Mouse (Mus musculus) WW6 (cell line): ENCODE measurements around the gene Spcs3.

Source experiments
- DNase-seq: peaks from one replicate; pipeline ENCODE4 v3.0.0-alpha.2; 2013; ENCODE audit warnings: low read depth, low spot score

The Spcs3 gene

DNA sequence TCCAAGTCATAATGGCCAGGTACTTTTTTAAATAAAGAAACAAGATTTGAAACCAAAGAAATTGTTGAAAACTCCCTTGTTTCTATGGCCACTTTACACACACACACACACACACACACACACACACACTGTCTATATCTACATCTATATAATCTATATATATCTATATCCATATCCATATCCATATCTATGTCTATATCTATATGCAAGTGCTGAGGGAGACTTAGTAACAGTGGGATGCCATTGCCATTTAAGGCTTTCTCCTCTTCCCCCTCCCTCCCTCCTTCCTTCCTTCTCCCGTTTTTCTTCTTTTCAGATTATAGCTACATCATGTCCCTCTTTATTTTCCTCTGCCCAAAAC lies 21.7 kb downstream of the Spcs3 start:
- no peak for DNase-seq

DNA sequence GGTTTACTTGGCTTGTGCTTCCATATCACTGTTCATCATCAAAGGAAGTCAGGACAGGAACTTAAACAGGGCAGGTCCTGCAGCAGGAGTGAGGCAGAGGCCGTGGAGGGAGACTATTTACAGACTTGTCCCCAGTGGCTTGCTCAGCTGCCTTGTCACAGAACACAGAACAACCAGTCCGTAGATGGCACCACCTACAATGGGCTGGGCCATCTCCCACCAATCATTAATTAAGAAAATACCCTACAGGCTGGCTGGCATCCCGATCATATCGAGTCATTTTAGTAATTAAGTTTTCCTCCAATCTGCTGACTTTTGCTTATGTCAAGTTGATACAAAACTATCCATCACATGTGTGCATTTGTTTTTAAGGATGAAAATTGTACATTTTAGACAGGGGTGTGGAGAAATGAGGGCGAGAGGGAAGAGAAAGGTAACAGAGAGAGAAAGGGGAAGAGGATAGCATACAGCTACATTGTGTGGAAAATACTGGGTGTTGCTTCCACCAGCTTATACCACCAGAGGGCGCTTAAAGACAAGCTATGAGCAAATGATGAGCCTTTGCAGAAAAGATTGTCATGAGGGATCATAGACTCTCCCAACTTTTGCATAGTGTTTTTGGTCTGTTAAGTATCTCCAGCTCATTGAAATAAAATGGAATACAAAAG lies 22.2 kb downstream of the Spcs3 start:
- DNase-seq = peak; percentile 38

DNA sequence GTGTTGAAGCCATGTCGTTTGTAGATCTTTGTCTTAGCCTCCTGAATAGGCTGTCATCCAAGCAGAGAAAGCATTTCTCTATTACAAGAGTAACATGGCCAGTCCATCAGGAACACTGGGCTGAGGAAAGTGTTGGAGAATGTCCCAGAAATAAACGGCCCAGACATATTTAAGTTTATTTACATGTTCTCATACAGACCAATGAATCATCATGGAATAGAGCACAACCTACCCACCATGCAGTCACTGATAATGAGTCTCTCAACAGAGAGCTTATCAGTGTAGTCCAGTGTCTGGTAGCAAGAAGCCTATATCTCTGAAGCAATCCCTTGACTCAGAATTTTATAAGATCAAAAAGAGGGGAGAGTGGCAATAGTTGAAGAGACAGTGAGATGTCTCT lies 24.7 kb downstream of the Spcs3 start:
- no peak for DNase-seq

DNA sequence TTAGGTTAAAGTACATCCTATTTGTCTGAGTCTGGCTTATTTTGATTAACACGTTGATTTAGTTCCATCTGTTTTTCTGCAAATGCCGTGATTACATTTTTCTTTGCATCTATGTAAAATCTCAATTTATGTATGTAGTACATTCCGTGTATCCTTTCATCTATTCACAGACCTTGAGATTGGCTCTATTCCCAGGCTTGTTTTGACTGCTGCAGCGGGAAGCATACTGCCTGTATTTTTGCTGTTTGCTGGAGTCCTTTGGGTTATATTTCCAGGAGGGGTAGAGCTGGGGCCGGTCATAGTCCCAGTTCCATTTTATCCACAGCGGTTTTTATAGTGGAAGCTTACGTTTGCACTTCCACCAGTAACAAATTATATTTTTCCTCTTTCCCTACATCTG lies 26.7 kb downstream of the Spcs3 start:
- DNase-seq = no peak

DNA sequence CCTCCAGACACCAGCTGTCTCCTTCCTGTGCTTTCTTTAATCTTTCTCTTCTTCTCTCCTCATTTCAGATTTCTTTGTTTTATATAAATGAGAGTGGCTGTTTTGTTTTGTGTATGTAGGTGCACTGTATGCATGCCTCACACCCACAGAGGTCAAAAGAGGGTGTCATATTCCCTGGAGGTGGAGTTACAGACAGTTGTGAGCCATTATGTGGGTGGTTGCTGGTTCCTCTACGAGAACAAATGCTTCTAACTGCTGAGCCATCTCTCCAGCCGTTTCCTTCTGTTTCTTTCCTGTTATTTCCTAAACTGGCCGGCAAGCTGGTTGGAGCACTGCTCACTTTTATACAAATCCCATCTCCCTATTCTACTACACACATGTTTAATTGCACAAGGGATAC lies 35.9 kb downstream of the Spcs3 start:
- no peak for DNase-seq

DNA sequence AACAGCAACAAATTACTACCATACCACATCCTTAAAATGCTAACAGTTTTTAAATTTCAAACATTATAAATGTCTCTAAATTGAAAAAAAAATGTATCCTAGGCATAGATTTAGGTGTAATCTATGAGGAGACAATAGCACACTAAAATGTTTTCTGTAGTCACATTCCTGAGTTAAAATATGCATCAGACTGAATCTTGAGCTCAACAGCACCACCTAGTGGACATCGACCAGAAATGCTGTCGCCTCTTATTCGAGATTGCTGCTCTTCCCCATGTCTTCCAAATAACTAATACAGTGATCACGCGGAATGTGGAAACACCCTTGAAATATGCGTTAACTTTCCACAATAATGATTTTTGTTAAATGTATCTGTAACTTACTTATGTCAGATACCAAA lies 36.7 kb downstream of the Spcs3 start:
- DNase-seq = peak; percentile 14

DNA sequence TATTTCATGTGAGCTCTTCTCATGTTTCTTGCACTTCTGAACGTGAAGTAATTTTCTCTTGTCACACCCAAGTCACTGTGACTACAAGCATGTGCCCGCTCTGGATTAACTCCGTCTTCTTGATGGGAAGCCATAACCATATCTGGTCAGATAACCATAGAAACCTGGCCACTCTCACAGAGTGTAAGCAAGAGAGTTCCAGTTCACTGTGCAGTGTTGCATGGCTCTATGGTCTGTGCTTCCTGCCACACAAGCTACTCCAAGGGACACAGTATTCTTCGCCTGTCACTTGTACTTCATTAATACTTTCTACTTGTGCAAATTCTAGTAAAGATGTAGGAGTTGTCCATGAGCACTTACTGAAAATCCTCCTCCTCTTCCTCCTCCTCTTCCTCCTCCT lies 37.9 kb downstream of the Spcs3 start:
- DNase-seq = no peak

DNA sequence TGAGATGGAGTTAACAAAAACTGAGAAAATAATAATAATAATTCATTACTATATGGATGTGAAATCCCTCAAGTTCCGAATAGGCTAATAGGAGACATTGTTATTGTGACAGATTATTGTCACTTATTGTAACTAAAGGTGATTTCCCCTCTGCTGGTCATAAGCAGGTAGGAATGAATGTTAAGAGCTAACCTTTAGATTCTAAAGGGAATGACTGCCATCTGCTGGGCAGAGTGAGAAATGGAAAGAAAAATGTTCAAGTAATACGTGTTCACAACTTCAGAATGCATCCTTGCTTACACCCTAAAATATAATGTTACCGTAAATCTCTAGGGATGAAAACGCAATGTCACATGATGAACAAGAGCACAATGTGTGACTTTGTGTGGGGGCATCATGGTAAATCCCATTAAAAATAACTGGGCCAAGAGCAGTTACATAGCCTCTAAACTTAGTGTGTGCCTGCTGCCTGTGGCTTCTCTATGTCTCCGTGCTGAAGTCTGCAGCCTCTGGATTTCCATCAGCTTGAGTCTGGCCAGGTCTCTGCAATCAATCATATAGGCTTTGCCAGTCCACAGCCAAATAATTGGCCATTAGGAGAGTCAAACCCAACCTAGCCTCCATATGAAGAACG lies 38.6 kb downstream of the Spcs3 start:
- DNase-seq = peak; percentile 20

DNA sequence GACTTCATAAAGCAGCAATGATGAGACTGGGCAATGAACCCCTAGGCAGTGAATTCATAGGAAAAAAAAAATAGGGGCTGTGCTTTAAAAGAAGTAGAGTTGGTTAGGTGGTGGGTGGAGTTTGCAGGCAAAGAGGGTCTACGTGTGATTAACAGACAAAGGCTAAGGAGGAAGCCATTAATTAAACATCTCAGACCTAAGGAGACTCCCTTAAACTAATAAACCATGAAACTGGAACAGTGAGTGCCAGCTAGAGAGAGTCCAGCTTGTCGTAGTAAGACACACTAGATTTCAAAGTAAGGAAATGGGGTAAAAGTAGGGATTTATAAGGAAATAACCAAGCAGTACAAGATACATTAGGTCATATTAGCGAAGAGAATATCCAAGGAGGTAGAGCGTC lies 41.4 kb downstream of the Spcs3 start:
- no peak for DNase-seq

DNA sequence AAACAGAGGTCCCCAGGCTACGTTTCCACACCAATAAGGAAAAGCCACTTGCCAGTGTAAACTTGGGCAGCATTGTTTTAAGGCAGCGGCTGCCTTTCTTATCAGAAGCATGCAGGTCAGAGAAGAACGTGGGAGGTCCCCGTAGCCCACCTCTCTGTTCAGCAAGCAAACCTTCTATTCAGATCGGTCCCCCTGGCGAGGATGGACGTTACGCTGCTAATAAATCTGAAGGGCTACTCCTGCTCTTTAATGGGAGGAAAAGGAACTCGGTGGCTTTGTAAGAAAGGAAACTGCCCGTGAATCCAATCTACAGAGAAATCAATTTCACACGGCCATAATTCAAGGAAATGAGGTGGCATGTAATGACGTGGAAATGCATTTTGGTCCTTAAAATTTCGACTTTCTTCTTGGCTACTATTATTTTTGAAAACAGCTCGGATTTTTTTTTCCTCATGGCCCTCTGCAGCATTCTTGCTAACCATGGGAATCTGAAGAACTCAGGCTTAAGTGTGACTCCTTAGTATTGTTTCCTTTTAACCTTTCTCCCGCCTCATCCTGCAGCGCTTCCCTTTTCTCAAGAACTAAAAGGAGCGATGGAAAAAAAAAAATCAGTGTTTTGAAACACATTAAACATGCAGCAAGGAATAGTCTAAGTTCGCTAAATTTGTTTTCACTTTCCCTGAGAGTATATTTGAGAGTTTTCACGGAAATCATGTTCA lies 43.1 kb downstream of the Spcs3 start:
- DNase-seq = no peak
